Mouse (Mus musculus): Measurements from ENCODE around the gene Spdya. TPM values are rescaled to one million over a fixed set of nuclear protein-coding genes. Genes with fewer than 3 reads are reported as not detected.
A peak's percentile ranks its signal among the peaks of the same experiment; 100 is the strongest.

Gene Spdya
- total and polyA plus RNA-seq, 2 experiments from 2014 or later, result 1.1 to 2.2 TPM

DNA sequence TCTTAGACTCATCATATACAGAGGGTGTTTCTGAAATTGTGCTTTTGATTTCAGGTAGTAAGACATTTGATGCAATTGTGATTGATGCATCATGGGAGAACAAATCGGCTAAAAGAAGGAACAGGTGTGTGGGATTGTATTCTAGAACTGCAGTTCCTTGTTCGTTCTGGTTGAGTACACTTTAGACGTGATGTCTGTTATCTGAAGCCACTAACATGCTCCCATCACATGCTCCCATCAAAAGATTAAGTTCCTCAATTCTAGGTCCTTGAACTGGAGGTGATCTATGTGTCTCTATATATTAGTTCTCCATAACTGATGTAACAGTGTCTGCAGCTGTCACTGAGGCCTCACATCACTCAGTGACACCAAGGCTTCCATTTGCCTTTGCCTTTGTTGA lies 14.7 kb upstream of the Spdya start:
- Histone ChIP-seq H3K27ac (ENCODE audit: low read depth, low read length) (no peak overlapping the region), H3K4me2 (ENCODE audit: low read depth) (no peak overlapping the region), H3K4me3 (ENCODE audit: low read depth, low read length) (no peak overlapping the region), H3K27me3 (ENCODE audit: insufficient read depth, low read length) (no peaks in the 10 kb centered on the region; the same call in 1 of the 2 replicates), H3K9ac (no peak overlapping the region), H3K36me3 (ENCODE audit: insufficient read depth) (no peaks in the 10 kb centered on the region), H3K9me3 (ENCODE audit: low read length) (no peaks in the 10 kb centered on the region), H3K4me1 (ENCODE audit: insufficient read depth) (no peaks in the 10 kb centered on the region)
- ATAC-seq (no peak), DNase-seq (no peak)
- 89% methylated on average over 3 of the region's 3 CpGs for WGBS
- no peak for TF ChIP-seq CTCF (IDR thresholded peaks at IDR 0.05; ENCODE audit: low read depth)

DNA sequence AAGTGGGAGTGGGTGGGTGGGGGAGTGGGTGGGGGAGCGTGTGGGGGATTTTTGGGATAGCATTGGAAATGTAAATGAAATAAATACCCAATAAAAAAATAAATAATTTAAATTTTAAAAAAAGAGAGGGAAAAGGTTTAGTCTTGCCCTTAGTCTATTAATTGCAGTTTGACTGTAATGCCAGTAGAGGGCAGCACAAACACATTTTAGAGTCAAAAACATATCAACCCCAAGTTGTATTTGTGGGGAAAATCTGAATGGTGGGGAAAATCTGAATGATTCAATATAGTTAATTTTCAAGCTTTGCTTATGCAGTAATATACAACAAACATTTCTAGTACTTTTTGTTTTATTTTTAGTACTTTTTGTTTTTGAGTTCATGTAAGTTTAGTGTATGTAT lies 3.3 kb upstream of the Spdya start:
- H3K4me2 ChIP-seq (ENCODE audit: low read depth), result no peak overlapping the region
- no peaks in the 10 kb centered on the region for H3K9me3 ChIP-seq (ENCODE audit: low read length)
- DNase-seq (peak; percentile 33), ATAC-seq (no peak)
- WGBS, result 0% methylated on average over 1 of the region's 1 CpGs
- TF ChIP-seq CTCF (IDR thresholded peaks at IDR 0.05; ENCODE audit: low read depth), result peak; percentile 59
- peaks cover 8% of the 10 kb centered on the region for H3K27me3 ChIP-seq (ENCODE audit: insufficient read depth, low read length)
- no peak overlapping the region for H3K4me3 ChIP-seq (ENCODE audit: low read depth, low read length)
- H3K4me1 ChIP-seq (ENCODE audit: insufficient read depth), result no peaks in the 10 kb centered on the region
- no peak overlapping the region for H3K9ac ChIP-seq
- H3K27ac ChIP-seq (ENCODE audit: low read depth, low read length), result no peak overlapping the region
- H3K36me3 ChIP-seq (ENCODE audit: insufficient read depth), result no peaks in the 10 kb centered on the region

DNA sequence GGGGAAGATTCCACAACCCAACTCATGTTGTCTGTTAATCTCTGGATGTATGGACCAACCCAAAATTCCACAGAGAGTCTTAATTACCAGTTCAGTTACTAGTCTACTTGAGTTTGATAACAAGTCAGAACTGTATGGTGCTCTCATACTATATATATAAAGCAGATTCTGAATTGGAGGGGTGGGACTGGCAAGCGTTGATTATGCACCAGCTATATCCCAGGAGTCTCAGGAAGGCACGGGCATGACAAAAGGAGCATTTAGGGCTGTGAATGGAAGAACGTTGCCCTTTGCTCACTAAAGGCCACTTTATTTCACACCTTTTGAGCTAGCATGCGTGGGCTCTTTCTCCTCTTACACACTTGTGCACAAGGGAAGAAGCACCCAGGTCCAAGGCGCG lies 511 bp upstream of the Spdya start:
- no peak for TF ChIP-seq CTCF (IDR thresholded peaks at IDR 0.05; ENCODE audit: low read depth)
- Histone ChIP-seq H3K4me2 (ENCODE audit: low read depth) (peak overlapping the region; percentile 97), H3K27ac (ENCODE audit: low read depth, low read length) (no peak overlapping the region), H3K9ac (peak overlapping the region; percentile 73), H3K36me3 (ENCODE audit: insufficient read depth) (no peaks in the 10 kb centered on the region), H3K4me3 (ENCODE audit: low read depth, low read length) (peak overlapping the region; percentile 81), H3K4me1 (ENCODE audit: insufficient read depth) (no peaks in the 10 kb centered on the region), H3K9me3 (ENCODE audit: low read length) (no peaks in the 10 kb centered on the region), H3K27me3 (ENCODE audit: insufficient read depth, low read length) (peaks cover 10% of the 10 kb centered on the region)
- WGBS, result 5% methylated on average over 6 of the region's 6 CpGs
- ATAC-seq (peak; percentile 44), DNase-seq (no peak)

DNA sequence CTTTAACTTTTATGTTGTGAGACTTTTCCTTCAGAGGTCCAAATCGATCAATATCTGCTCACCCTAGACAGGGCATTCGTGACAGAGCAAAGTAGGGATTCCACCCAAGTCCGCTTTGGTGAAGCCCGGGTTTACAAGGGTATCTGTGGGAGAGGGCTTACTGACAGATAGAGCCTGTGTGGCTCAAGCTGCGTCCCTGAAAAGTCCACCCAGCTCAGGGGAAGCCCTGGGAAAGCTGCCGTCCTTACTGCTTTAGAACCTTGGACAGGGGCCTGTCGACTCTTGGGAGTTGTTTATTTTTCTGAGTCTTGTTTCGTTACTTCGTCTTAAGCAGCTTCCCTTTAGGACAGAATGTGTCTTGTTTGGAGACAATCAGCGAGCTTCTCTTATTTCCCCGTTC lies 1.0 kb downstream of the Spdya start:
- H3K27me3 ChIP-seq (ENCODE audit: insufficient read depth, low read length), result peaks cover 10% of the 10 kb centered on the region
- H3K4me1 ChIP-seq (ENCODE audit: insufficient read depth), result no peaks in the 10 kb centered on the region
- H3K36me3 ChIP-seq (ENCODE audit: insufficient read depth), result no peaks in the 10 kb centered on the region
- H3K27ac ChIP-seq (ENCODE audit: low read depth, low read length), result no peak overlapping the region
- no peak for DNase-seq
- ATAC-seq, result no peak
- H3K4me2 ChIP-seq (ENCODE audit: low read depth), result peak overlapping the region; percentile 97
- no peak for TF ChIP-seq CTCF (IDR thresholded peaks at IDR 0.05; ENCODE audit: low read depth)
- H3K9me3 ChIP-seq (ENCODE audit: low read length), result no peaks in the 10 kb centered on the region
- peak overlapping the region; percentile 81 for H3K4me3 ChIP-seq (ENCODE audit: low read depth, low read length)
- H3K9ac ChIP-seq, result no peak overlapping the region
- WGBS, result 14% methylated on average over 11 of the region's 11 CpGs

DNA sequence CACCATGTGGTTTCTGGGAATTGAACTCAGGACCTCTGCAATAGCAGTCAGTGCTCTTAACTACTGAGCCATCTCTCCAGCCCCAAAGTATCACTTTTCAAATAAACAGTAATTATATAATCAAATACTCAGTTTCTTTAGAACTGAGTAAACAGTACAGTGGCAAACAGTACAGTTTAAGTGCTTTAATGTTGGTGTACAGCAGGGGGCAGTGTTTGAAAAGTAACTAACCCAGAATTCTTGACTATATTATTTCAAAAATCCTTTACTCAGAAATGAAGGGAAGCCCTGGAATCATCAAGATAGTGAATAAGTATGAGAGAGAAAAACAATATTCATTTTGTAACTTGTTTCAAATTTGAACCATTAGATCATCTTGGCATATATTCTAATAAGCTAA lies 9.8 kb downstream of the Spdya start:
- no peak; the same call in 1 of the 2 replicates for ATAC-seq
- H3K9me3 ChIP-seq (ENCODE audit: low read length), result no peaks in the 10 kb centered on the region
- H3K4me1 ChIP-seq (ENCODE audit: insufficient read depth), result no peaks in the 10 kb centered on the region
- no peak overlapping the region for H3K4me3 ChIP-seq (ENCODE audit: low read depth, low read length)
- peak; percentile 62 for DNase-seq
- H3K27me3 ChIP-seq (ENCODE audit: insufficient read depth, low read length), result no peaks in the 10 kb centered on the region
- no peak overlapping the region for H3K27ac ChIP-seq (ENCODE audit: low read depth, low read length)
- no peak overlapping the region for H3K4me2 ChIP-seq (ENCODE audit: low read depth)
- TF ChIP-seq CTCF (IDR thresholded peaks at IDR 0.05; ENCODE audit: low read depth), result peak; percentile 59
- H3K9ac ChIP-seq, result no peak overlapping the region
- H3K36me3 ChIP-seq (ENCODE audit: insufficient read depth), result no peaks in the 10 kb centered on the region

DNA sequence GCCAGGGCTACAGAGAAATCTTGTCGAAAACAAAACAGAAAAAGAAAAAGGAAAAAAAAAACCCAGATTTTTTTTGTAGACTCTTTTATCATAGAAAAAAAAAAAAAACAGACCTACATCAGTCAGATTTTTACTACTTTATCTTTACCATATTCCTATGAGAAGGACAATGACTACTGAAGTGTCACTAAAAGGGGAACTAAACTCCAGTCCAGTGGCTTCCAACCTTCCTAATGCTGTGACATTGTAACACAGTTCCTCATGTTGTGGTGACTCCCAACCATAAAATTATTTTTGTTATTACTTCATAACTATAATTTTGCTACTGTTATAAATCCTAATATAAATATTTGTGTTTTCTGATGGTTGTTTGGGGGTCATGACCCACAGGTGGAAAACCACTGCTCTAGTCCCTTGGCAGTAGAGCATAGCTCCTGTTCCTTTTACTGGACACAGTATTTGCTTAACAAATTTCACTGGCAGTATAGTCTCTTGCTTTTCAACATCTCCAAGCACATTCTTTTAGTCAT lies 27.4 kb downstream of the Spdya start:
- H3K9ac ChIP-seq, result no peak overlapping the region
- WGBS, result 93% methylated on average over 1 of the region's 1 CpGs
- H3K36me3 ChIP-seq (ENCODE audit: insufficient read depth), result no peaks in the 10 kb centered on the region
- no peak for TF ChIP-seq CTCF (IDR thresholded peaks at IDR 0.05; ENCODE audit: low read depth)
- no peaks in the 10 kb centered on the region for H3K9me3 ChIP-seq (ENCODE audit: low read length)
- DNase-seq (no peak), ATAC-seq (no peak)
- no peak overlapping the region for H3K27ac ChIP-seq (ENCODE audit: low read depth, low read length)
- no peaks in the 10 kb centered on the region for H3K4me1 ChIP-seq (ENCODE audit: insufficient read depth)
- H3K27me3 ChIP-seq (ENCODE audit: insufficient read depth, low read length), result no peaks in the 10 kb centered on the region
- no peak overlapping the region for H3K4me3 ChIP-seq (ENCODE audit: low read depth, low read length)
- H3K4me2 ChIP-seq (ENCODE audit: low read depth), result no peak overlapping the region

DNA sequence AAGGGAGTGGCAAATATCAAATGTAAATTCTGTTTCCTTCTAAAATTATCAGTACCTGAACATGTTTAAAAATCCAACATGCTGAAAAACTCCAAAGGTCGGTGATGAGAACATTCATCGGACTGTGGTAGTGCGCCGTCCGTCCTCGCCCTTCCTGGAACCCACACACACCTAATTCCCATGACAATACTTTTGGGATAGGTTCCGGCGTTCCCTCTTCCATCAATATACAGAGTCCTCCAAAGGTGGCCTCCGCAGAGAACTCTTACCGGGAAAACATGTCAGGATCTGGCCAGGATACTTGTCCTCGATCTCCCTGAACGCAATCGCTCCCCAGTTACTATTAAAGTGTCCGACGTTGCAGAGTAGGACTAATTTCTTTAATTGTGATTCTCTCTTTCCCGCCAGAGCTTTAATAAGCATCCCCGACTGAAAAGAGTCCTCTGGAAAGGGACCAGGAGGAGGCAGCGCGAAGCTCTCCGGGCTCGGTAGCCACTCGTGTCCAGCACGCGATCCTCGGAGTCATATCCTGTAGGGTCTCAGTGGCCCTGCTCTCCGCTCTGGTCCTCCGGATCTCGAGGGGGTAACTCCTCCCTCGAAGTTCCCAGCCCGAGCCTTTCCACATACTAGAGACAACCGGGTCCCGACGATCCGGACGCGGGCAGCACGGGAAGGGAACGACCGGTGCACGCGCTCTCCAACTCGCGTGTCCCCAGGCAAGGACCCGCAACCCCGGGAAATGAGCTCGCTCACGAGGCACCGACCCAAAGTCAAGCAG lies 46.2 kb downstream of the Spdya start:
- Histone ChIP-seq H3K4me3 (ENCODE audit: low read depth, low read length) (peak overlapping the region; percentile 79), H3K36me3 (ENCODE audit: insufficient read depth) (no peaks in the 10 kb centered on the region), H3K9ac (peak overlapping the region; percentile 73), H3K27ac (ENCODE audit: low read depth, low read length) (peak overlapping the region; percentile 67), H3K27me3 (ENCODE audit: insufficient read depth, low read length) (no peaks in the 10 kb centered on the region), H3K4me1 (ENCODE audit: insufficient read depth) (peaks cover 11% of the 10 kb centered on the region), H3K9me3 (ENCODE audit: low read length) (no peaks in the 10 kb centered on the region), H3K4me2 (ENCODE audit: low read depth) (peak overlapping the region; percentile 83)
- WGBS, result 3% methylated on average over 48 of the region's 48 CpGs
- peak; percentile 63 for ATAC-seq
- no peak for DNase-seq
- TF ChIP-seq CTCF (IDR thresholded peaks at IDR 0.05; ENCODE audit: low read depth), result no peak

All from forebrain, postnatal 0 days (tissue).